Mouse (Mus musculus) liver, embryonic 13.5 days (tissue): Measurements from ENCODE around the gene Cdc34b. TPM values are rescaled to one million over a fixed set of nuclear protein-coding genes. Genes with fewer than 3 reads are reported as not detected.

Experiments used
- ATAC-seq: fragments of 200-750 bp; cut with Nextera tagmentation; 2 replicates; pipeline ENCODE4 v1.8.0; 2017; ENCODE audit warnings: low read depth, mild to moderate bottlenecking, moderate number of reproducible peaks, moderate library complexity
- DNase-seq: peaks from one replicate; pipeline ENCODE4 v3.0.0; 2022
- H3K27ac ChIP-seq: fragments of 300-500 bp; sonication (generic); 2 replicates; pipeline ENCODE4 v1.5.1; 2015; ENCODE audit warnings: moderate library complexity, mild to moderate bottlenecking, inconsistent platforms
- H3K27me3 ChIP-seq: fragments of 300-500 bp; sonication (generic); 2 replicates; pipeline ENCODE4 v1.6.1; 2015; ENCODE audit warnings: mild to moderate bottlenecking, inconsistent platforms
- H3K36me3 ChIP-seq: fragments of 300-500 bp; sonication (generic); 2 replicates; pipeline ENCODE4 v1.6.1; 2015; ENCODE audit warnings: mild to moderate bottlenecking, inconsistent platforms
- H3K4me1 ChIP-seq: fragments of 300-500 bp; sonication (generic); replicated peaks from 2 replicates; pipeline ENCODE4 v1.6.1; 2015; ENCODE audit warnings: inconsistent platforms
- H3K4me2 ChIP-seq: fragments of 300-500 bp; sonication (generic); 2 replicates; pipeline ENCODE4 v1.6.1; 2015; ENCODE audit warnings: inconsistent platforms, mild to moderate bottlenecking, moderate library complexity
- H3K4me3 ChIP-seq: fragments of 300-500 bp; sonication (generic); replicated peaks from 2 replicates; pipeline ENCODE4 v1.5.1; 2015; ENCODE audit warnings: mild to moderate bottlenecking, inconsistent platforms
- H3K9ac ChIP-seq: fragments of 300-500 bp; sonication (generic); 2 replicates; pipeline ENCODE4 v1.6.1; 2015; ENCODE audit warnings: mild to moderate bottlenecking, inconsistent platforms
- H3K9me3 ChIP-seq: fragments of 300-500 bp; sonication (generic); replicated peaks from 2 replicates; pipeline ENCODE4 v1.6.1; 2016; ENCODE audit warnings: inconsistent platforms
- WGBS: fragments of 180-500 bp; shearing (Covaris S2); methylation state at CpG from one replicate; pipeline ENCODE4 v1.1.7; 2015; ENCODE audit not compliant: insufficient replicate concordance; 5-methylcytosine and 5-hydroxymethylcytosine counted together
- polyA plus RNA-seq: library from polyadenylated mRNA; unstranded; fragments of >200 nt; fragmentation: Nextera tagmentation; extraction: Ambion mirVana; gene quantifications from 2 replicates; pipeline ENCODE4 v1.2.1, GENCODE M21; 2015

The Cdc34b gene
- polyA plus RNA-seq, 1 experiment from 2014 or later = 0.08 TPM

- no peaks in the 10 kb centered on the region for H3K9me3 ChIP-seq
- 68% methylated on average over 5 of the region's 5 CpGs for WGBS
- no peak for ATAC-seq
Measured at GRCm38 (mm10) chr11:94715622-94716021, 26.0 kb upstream of the Cdc34b start.

DNA sequence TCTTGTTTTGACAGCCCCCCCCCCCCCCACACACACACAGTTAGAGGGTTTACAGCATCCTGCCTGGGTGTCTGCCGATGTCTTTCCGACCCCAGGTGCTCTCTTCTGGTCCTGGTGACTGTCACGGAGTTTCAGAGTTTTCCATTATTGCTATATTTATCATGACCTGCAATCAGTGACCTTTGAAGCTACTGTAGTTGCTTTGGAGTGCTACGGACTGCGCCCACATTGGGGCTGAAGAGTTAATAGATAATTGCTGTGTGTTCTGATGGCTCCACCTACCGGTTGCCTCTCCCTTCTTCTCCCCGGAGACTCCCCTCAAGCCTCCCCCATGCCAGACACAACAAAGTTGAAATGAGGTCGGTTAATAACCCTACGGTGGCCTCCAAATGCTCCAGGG is 24.8 kb upstream of the Cdc34b start:
- peak; percentile 55; the same call in 1 of the 2 replicates for ATAC-seq
- Histone ChIP-seq H3K4me3 (no peak overlapping the region), H3K27me3 (peaks cover 12% of the 10 kb centered on the region; the same call in 1 of the 2 replicates), H3K4me2 (no peak overlapping the region; the same call in 1 of the 2 replicates), H3K36me3 (no peaks in the 10 kb centered on the region), H3K27ac (no peak overlapping the region), H3K4me1 (peaks cover 8% of the 10 kb centered on the region; the same call in 1 of the 2 replicates), H3K9ac (no peak overlapping the region), H3K9me3 (no peaks in the 10 kb centered on the region)
- no peak for DNase-seq
- WGBS = 9% methylated on average over 9 of the region's 9 CpGs

More at GRCm38 (mm10) chr11:94715622-94716021, 26.0 kb upstream of the Cdc34b start:
- DNase-seq = no peak
- Histone ChIP-seq H3K4me1 (peaks cover 8% of the 10 kb centered on the region; the same call in 1 of the 2 replicates), H3K4me2 (no peak overlapping the region), H3K9ac (no peak overlapping the region), H3K27ac (no peak overlapping the region), H3K36me3 (no peaks in the 10 kb centered on the region), H3K27me3 (peaks cover 12% of the 10 kb centered on the region; the same call in 1 of the 2 replicates), H3K4me3 (no peak overlapping the region)

- no peak for ATAC-seq
- H3K4me3 ChIP-seq = no peak overlapping the region
- WGBS = 43% methylated on average over 11 of the region's 11 CpGs
- H3K27ac ChIP-seq = no peak overlapping the region
- H3K9me3 ChIP-seq = no peaks in the 10 kb centered on the region
- peaks cover 8% of the 10 kb centered on the region; the same call in 1 of the 2 replicates for H3K4me1 ChIP-seq
- no peak for DNase-seq
- no peak overlapping the region; the same call in 1 of the 2 replicates for H3K4me2 ChIP-seq
- peaks cover 12% of the 10 kb centered on the region; the same call in 1 of the 2 replicates for H3K27me3 ChIP-seq
- no peaks in the 10 kb centered on the region for H3K36me3 ChIP-seq
- H3K9ac ChIP-seq = no peak overlapping the region
Measured at GRCm38 (mm10) chr11:94717239-94717638, 24.3 kb upstream of the Cdc34b start.

GRCm38 (mm10) chr11:94718113-94718909 is 23.3 kb upstream of the Cdc34b start:
- Histone ChIP-seq H3K4me1 (peaks cover 8% of the 10 kb centered on the region; the same call in 1 of the 2 replicates), H3K27me3 (peaks cover 10% of the 10 kb centered on the region; the same call in 1 of the 2 replicates), H3K9me3 (no peaks in the 10 kb centered on the region), H3K27ac (no peak overlapping the region), H3K4me3 (no peak overlapping the region), H3K36me3 (no peaks in the 10 kb centered on the region), H3K4me2 (no peak overlapping the region), H3K9ac (no peak overlapping the region)
- ATAC-seq (no peak), DNase-seq (no peak)
- 75% methylated on average over 7 of the region's 7 CpGs for WGBS

- no peaks in the 10 kb centered on the region for H3K9me3 ChIP-seq
- ATAC-seq = no peak
- DNase-seq = no peak
- no peaks in the 10 kb centered on the region for H3K36me3 ChIP-seq
- peaks cover 1% of the 10 kb centered on the region; the same call in 1 of the 2 replicates for H3K27me3 ChIP-seq
- 55% methylated on average over 2 of the region's 2 CpGs for WGBS
- H3K4me2 ChIP-seq = no peak overlapping the region
- H3K9ac ChIP-seq = no peak overlapping the region
- peaks cover 8% of the 10 kb centered on the region; the same call in 1 of the 2 replicates for H3K4me1 ChIP-seq
- no peak overlapping the region for H3K27ac ChIP-seq
- H3K4me3 ChIP-seq = no peak overlapping the region
Measured at GRCm38 (mm10) chr11:94719216-94719615, 22.4 kb upstream of the Cdc34b start.

GRCm38 (mm10) chr11:94727306-94727705 is 14.3 kb upstream of the Cdc34b start:
- Histone ChIP-seq H3K27ac (no peak overlapping the region), H3K4me2 (no peak overlapping the region), H3K9ac (no peak overlapping the region), H3K4me3 (no peak overlapping the region), H3K9me3 (no peaks in the 10 kb centered on the region), H3K4me1 (no peaks in the 10 kb centered on the region), H3K27me3 (no peaks in the 10 kb centered on the region), H3K36me3 (no peaks in the 10 kb centered on the region)
- ATAC-seq (no peak), DNase-seq (no peak)
- 67% methylated on average over 3 of the region's 3 CpGs for WGBS

DNA sequence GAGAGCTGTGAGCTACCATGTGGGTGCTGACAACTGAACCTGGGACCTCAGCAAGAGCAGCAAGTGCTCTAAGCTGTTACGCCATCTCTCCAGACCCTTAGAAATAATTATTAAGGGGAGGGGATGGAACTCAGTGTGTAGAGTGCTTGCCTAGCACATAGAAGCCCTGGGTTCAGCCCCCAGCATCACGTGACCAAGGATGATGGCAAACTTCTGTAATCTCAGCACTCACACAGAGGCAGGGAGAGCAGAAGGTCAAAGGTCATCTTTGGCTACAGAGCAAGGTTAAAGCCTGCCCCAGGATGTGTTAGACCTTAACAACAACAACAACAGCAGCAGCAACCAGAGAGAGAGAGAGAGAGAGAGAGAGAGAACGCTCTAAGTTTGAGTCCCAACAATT is 13.0 kb upstream of the Cdc34b start:
- 62% methylated on average over 3 of the region's 3 CpGs for WGBS
- Histone ChIP-seq H3K9me3 (no peaks in the 10 kb centered on the region), H3K4me2 (no peak overlapping the region), H3K4me3 (no peak overlapping the region), H3K9ac (no peak overlapping the region), H3K36me3 (no peaks in the 10 kb centered on the region), H3K4me1 (no peaks in the 10 kb centered on the region), H3K27me3 (no peaks in the 10 kb centered on the region), H3K27ac (no peak overlapping the region)
- DNase-seq (no peak), ATAC-seq (no peak)

DNA sequence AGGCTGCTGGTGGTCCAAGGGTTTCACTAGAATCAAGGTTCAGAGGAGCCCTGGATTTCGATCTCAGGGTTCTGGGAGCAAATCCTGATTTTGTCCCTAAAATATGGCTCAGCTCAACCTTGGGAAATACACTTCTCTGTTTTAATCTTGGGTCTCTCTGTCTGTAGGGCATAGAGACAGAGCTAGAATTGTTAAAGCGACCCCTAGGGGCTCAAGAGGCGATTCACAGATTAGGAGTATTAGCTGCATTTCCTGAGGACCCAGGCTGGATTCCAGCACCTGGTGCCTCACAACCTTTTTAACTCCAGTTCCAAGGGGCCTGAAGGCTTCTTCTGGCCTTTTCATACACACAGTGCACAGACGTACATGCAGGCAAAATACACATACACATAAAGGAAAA is 12.0 kb upstream of the Cdc34b start:
- no peak for DNase-seq
- WGBS = 24% methylated on average over 4 of the region's 4 CpGs

DNA sequence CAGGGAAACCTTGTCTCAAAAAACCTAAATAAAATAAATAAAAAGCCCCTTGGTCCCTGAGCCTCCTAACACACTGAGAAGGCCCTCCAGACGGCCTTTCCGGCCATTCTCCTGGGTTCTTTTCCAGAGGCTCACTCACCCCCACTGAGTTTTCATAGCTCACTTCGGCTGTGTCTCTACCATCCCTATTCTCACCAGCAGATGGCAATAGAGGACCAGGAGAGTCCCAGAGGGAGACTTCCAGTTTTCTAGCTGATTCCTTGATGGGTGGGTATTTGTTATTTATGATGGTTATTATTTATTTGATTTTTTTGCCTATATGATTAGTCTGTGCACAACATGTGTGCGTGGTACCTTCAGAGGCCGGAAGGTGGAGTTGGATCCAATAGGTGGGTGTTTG is 11.3 kb upstream of the Cdc34b start:
- DNase-seq (peak; percentile 8), ATAC-seq (no peak)
- 24% methylated on average over 5 of the region's 5 CpGs for WGBS
- Histone ChIP-seq H3K36me3 (no peaks in the 10 kb centered on the region), H3K4me2 (no peak overlapping the region), H3K27ac (no peak overlapping the region), H3K4me1 (no peaks in the 10 kb centered on the region), H3K9ac (no peak overlapping the region), H3K27me3 (no peaks in the 10 kb centered on the region), H3K4me3 (no peak overlapping the region), H3K9me3 (no peaks in the 10 kb centered on the region)

More for the DNA sequence above, 12.0 kb upstream of the Cdc34b start:
- no peaks in the 10 kb centered on the region for H3K9me3 ChIP-seq
- H3K4me2 ChIP-seq = no peak overlapping the region
- H3K4me1 ChIP-seq = no peaks in the 10 kb centered on the region
- ATAC-seq = no peak
- no peak overlapping the region for H3K4me3 ChIP-seq
- H3K27me3 ChIP-seq = no peaks in the 10 kb centered on the region
- no peaks in the 10 kb centered on the region for H3K36me3 ChIP-seq
- H3K9ac ChIP-seq = no peak overlapping the region
- no peak overlapping the region for H3K27ac ChIP-seq

DNA sequence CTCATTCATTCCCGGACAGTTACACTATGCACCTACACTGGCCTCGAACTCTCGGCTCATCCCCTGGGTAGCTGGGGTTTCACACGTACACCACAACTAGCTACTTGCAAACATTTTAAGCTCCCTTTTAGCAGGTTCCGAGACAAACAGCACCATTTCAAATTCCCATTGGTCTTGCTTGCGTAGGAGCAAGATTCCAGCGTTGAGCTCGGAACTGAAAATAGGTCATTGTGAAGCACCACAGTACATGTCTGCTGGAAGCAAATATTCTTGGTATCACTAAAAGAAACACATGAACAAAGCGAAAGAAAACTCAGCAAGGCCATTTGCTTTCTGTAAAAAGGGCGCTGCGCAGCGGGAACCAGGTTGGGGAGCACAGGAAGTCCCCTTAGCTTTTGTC is 10.4 kb upstream of the Cdc34b start:
- no peak overlapping the region for H3K27ac ChIP-seq
- no peak overlapping the region for H3K9ac ChIP-seq
- H3K4me3 ChIP-seq = no peak overlapping the region
- H3K9me3 ChIP-seq = no peaks in the 10 kb centered on the region
- H3K36me3 ChIP-seq = no peaks in the 10 kb centered on the region
- WGBS = 67% methylated on average over 12 of the region's 12 CpGs
- no peak for DNase-seq
- H3K4me1 ChIP-seq = no peaks in the 10 kb centered on the region
- no peak for ATAC-seq
- H3K27me3 ChIP-seq = no peaks in the 10 kb centered on the region
- H3K4me2 ChIP-seq = no peak overlapping the region

DNA sequence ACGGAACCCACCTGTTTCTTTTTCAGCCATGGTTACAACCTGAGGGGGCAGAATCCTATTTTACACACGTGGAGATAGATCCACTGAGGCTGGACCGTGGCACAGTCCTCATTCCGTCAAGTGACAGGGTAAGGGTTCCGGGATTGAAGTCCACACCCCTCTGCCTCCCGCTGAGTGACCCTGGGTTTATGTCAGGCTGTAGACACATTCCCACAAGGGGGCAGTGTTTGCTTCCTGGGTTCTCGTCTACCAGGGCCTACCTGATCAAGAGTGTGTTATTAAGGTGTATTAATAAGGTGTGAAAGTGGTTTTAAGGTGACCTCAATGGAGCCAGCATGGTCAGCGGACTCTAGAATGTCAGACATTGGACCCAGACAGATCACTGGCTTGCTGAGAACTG is 8.8 kb upstream of the Cdc34b start:
- Histone ChIP-seq H3K4me2 (no peak overlapping the region), H3K9me3 (no peaks in the 10 kb centered on the region), H3K36me3 (no peaks in the 10 kb centered on the region), H3K27me3 (no peaks in the 10 kb centered on the region), H3K27ac (no peak overlapping the region), H3K4me3 (no peak overlapping the region), H3K9ac (no peak overlapping the region), H3K4me1 (no peaks in the 10 kb centered on the region)
- ATAC-seq = no peak
- no peak for DNase-seq
- WGBS = 31% methylated on average over 8 of the region's 8 CpGs

DNA sequence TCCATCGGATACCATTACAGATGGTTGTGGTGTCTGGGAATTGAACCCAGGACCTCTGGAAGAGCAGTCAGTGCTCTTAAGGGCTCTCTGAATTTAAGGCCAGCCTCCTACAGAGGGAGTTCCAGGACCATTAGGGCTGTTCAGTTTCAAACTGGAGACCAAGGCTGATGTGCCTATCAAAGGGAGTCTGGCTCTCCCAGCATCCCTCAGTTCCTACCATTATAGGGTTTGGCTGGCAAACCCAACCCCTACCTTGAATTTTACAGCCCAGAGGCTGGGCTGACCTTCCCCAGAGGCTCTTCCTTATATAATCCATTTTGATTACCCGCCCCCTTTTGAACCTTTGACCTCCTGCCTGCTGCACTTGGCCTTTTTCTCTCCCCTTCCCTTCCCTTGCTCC is 5.8 kb upstream of the Cdc34b start:
- no peaks in the 10 kb centered on the region for H3K9me3 ChIP-seq
- DNase-seq = no peak
- H3K27me3 ChIP-seq = no peaks in the 10 kb centered on the region
- no peaks in the 10 kb centered on the region for H3K36me3 ChIP-seq
- no peak overlapping the region for H3K9ac ChIP-seq
- 45% methylated on average over 2 of the region's 2 CpGs for WGBS
- H3K4me1 ChIP-seq = no peaks in the 10 kb centered on the region
- no peak for ATAC-seq
- no peak overlapping the region for H3K4me3 ChIP-seq
- no peak overlapping the region for H3K4me2 ChIP-seq
- H3K27ac ChIP-seq = no peak overlapping the region
